In the genomic region with DNA sequence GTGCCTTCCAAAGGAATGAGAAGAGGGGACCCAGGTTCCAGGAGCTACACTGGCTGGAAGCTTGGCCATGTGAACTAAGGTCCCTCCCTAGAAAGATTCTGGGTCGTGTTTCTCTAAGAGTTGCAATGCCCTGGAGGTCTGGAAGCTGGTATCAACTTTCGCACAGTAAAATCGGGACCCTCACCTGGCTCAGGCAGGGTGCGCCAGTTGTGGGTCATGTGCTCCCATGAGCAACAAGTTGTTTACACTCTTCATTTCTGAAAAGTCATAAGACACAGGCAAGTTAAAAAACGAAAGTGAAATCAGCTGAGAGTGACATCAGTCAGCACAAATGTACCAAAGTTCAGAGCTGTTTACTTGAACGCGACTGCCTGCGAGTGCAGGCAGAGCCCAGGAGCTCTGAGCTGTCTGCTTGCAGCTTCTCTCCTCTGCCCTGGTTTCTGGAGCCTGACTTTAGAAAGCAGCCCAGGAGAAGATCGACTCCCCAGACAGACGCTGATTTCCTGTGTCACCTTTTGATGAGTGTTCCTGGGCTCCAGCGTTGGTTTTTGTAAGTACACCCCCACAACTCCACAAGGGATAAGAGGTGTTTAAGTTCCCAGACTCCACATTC, we compare ENCODE assay signal across 8 mouse cellular contexts. TPM values are rescaled to one million over a fixed set of nuclear protein-coding genes. Genes with fewer than 3 reads are reported as not detected.
DNase-seq lines count a peak whose midpoint lies in the region; ATAC-seq and TF ChIP-seq lines count a peak whose summit lies in the region.

A gene (plus strand): TSS at position 356 of the 613 bp plus-strand sequence.

- H3K9me3 ChIP-seq in liver, postnatal 0 days (ENCODE audit: low read length) = no peaks in the 10 kb centered on the region

- H3K4me3 ChIP-seq in liver, postnatal 0 days (ENCODE audit: low read depth, low read length) = peak within 1 kb of the TSS; percentile 53

- peak within 1 kb of the TSS; percentile 66 for H3K9ac ChIP-seq in liver, postnatal 0 days (replicated peaks)

- intact Hi-C loops in left cerebral cortex, postnatal 14 days (cut with DNase I) = no loop called here

- peak; percentile 42 for DNase-seq in ovary, postnatal 36 days (ENCODE audit: low spot score)
- DNase-seq in ovary, postnatal 14 days (ENCODE audit: low spot score) = no peak
- DNase-seq in liver, postnatal 0 days = peak; percentile 55
- DNase-seq in splenic B cell, adult 2 months (ENCODE audit: low read depth, low spot score) = peak; percentile 74
- DNase-seq in left cerebral cortex, postnatal 14 days (ENCODE audit: low spot score in 2 of 2) = no peak

- peak within 1 kb of the TSS; percentile 74 for H3K4me2 ChIP-seq in liver, postnatal 0 days (ENCODE audit: low read depth, low read length)

- TF ChIP-seq CTCF in liver, postnatal 0 days (IDR thresholded peaks at IDR 0.05; ENCODE audit: low read depth) = no peak

- 10% methylated on average over 11 of the region's 11 CpGs for WGBS in liver, postnatal 0 days (ENCODE audit: insufficient replicate concordance)

- H3K36me3 ChIP-seq in liver, postnatal 0 days (replicated peaks; ENCODE audit: insufficient read depth, low read length) = 0 out of 2 replicates have a peak, but pooled peaks cover 2% of the 10 kb centered on the region
- H3K36me3 ChIP-seq in splenic B cell, adult 2 months (ENCODE audit: control insufficient read depth, insufficient read depth, low read length, poor library complexity, severe bottlenecking) = no peaks in the 10 kb centered on the region

- peak; percentile 82 for ATAC-seq in erythroblast, adult 5-6 weeks (replicated peaks; ENCODE audit: low FRiP score, poor library complexity, severe bottlenecking)
- peak; percentile 57 to 71 for ATAC-seq in hematopoietic stem cell, adult 5-6 weeks (replicated peaks in 1 of 2; ENCODE audit: insufficient read depth in 1 of 2, low FRiP score in 2 of 2, low TSS enrichment in 1 of 2, low read depth in 1 of 2, poor library complexity in 2 of 2, severe bottlenecking in 2 of 2)
- peak; percentile 85 for ATAC-seq in liver, postnatal 0 days
- no peak for ATAC-seq in cerebellum, adult (ENCODE audit: insufficient number of reproducible peaks, low FRiP score, low TSS enrichment)

- TF ChIP-seq EP300 in liver, postnatal 0 days (IDR thresholded peaks at IDR 0.05; ENCODE audit: low read depth) = peak; percentile 82

- peak within 1 kb of the TSS; percentile 92 for H3K27ac ChIP-seq in liver, postnatal 0 days (ENCODE audit: low read depth)

- H3K27me3 ChIP-seq in liver, postnatal 0 days (ENCODE audit: insufficient read depth, low read length) = no peaks in the 10 kb centered on the region
- H3K27me3 ChIP-seq in splenic B cell, adult 2 months (ENCODE audit: control insufficient read depth, insufficient read depth, low read length, poor library complexity, severe bottlenecking) = no peaks in the 10 kb centered on the region; the same call in 1 of the 2 replicates

- H3K4me1 ChIP-seq in liver, postnatal 0 days (ENCODE audit: insufficient read depth) = peaks cover 33% of the 10 kb centered on the region

RNA-seq across cellular contexts. Expression of the gene that starts here (rescaled TPM):
- 45.5 and 64.6 TPM in 2 replicates for total RNA-seq in erythroblast, adult 5-6 weeks (2015; ENCODE audit: low replicate concordance)
- 56.7 and 80.9 TPM in 2 replicates for total RNA-seq in erythroblast, adult 5-6 weeks (2017; ENCODE audit: low replicate concordance)
- 4.9 and 5.9 TPM in 2 replicates for total RNA-seq in hematopoietic stem cell, adult 5-6 weeks (2017)
- polyA plus RNA-seq in liver, postnatal 0 days (2015; fragmentation: Nextera tagmentation; extraction: Ambion mirVana) = 12.6 and 17.0 TPM in 2 replicates
- total RNA-seq in left cerebral cortex, postnatal 14 days (2021) = 1 to 10 TPM; 2.6 to 3.5 TPM

Comparison
In these comparisons a context has a peak if more than half of its experiments do, and no peak if none do; other contexts are left out.
1. DNase-seq: peak in ovary, postnatal 36 days (single experiment), liver, postnatal 0 days (single experiment) and splenic B cell, adult 2 months (single experiment); none in ovary, postnatal 14 days (single experiment) and left cerebral cortex, postnatal 14 days (0 of 2).